Mouse (Mus musculus) heart, embryonic 16.5 days (tissue): ENCODE measurements at regions not wholly inside any gene's neighbourhood (a gene's known extent, or its start where the extent isn't known, plus 50 kb on each side); places are given as distances from the start of the nearest gene placed in this dataset.
"Not testable (repeated sequence)": the region's sequence is repeated elsewhere in the genome, so short reads cannot be mapped to it uniquely, and the experiment has no call there.

Experiments used
- ATAC-seq: fragments of 200-750 bp; cut with Nextera tagmentation; replicated peaks from 2 replicates; pipeline ENCODE4 v1.8.0; 2017; ENCODE audit warnings: moderate number of reproducible peaks; ENCODE audit not compliant: insufficient read depth, low FRiP score; ENCODE audit errors: extremely low read depth
- H3K27ac ChIP-seq: fragments of 300-500 bp; sonication (generic); 2 replicates; pipeline ENCODE4 v1.5.1; 2014; ENCODE audit warnings: mild to moderate bottlenecking, low read length, control low read depth, moderate library complexity
- H3K27me3 ChIP-seq: fragments of 300-500 bp; sonication (generic); 2 replicates; pipeline ENCODE4 v1.6.1; 2014; ENCODE audit warnings: low read length, mixed read lengths; ENCODE audit not compliant: control insufficient read depth, insufficient read depth
- H3K36me3 ChIP-seq: fragments of 300-500 bp; sonication (generic); 2 replicates; pipeline ENCODE4 v1.6.1; 2014; ENCODE audit not compliant: control insufficient read depth, insufficient read depth
- H3K4me1 ChIP-seq: fragments of 300-500 bp; sonication (generic); 2 replicates; pipeline ENCODE4 v1.6.1; 2014; ENCODE audit warnings: low read length, mixed read lengths; ENCODE audit not compliant: control insufficient read depth, insufficient read depth
- H3K4me2 ChIP-seq: fragments of 300-500 bp; sonication (generic); 2 replicates; pipeline ENCODE4 v1.6.1; 2014; ENCODE audit warnings: low read depth, mild to moderate bottlenecking, control low read depth, low read length
- H3K4me3 ChIP-seq: fragments of 300-500 bp; sonication (generic); 2 replicates; pipeline ENCODE4 v1.5.1; 2014; ENCODE audit warnings: mild to moderate bottlenecking, control low read depth, low read length
- H3K9ac ChIP-seq: fragments of 300-500 bp; sonication (generic); 2 replicates; pipeline ENCODE4 v1.6.1; 2014; ENCODE audit warnings: low read length, control low read depth
- H3K9me3 ChIP-seq: fragments of 300-500 bp; sonication (generic); replicated peaks from 2 replicates; pipeline ENCODE4 v1.6.1; 2016; ENCODE audit warnings: low read length; ENCODE audit not compliant: control insufficient read depth
- WGBS: fragments of 180-500 bp; shearing (Covaris S2); extraction: QIAGEN DNeasy Blood & Tissue Kit; methylation state at CpG from one replicate; pipeline ENCODE4 v1.1.7; 2014; 5-methylcytosine and 5-hydroxymethylcytosine counted together

DNA sequence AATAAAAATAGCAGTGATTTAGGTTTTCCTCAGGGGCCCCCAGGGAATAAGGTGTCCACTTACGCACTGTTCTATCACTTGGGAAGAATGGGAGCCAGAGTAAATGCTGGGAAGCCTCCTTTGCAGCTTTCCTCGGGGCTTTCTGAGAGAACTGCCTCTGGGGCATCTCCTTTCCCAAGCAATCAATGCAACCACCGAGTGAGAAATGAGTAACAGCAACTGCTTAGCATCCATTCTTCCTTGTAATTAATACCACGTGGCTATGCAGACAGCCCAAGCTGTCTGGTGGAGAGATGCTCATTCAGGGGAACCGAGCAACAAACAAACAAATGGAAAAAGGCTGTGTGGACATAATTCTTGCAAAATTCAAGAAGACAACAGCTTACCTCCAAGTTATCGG is 117.9 kb upstream of the Camk1g start:
- no peaks in the 10 kb centered on the region for H3K36me3 ChIP-seq
- no peak for ATAC-seq
- no peak overlapping the region for H3K4me2 ChIP-seq
- 0 out of 2 replicates have a peak, but pooled peaks cover 2% of the 10 kb centered on the region for H3K9me3 ChIP-seq
- no peaks in the 10 kb centered on the region for H3K27me3 ChIP-seq
- H3K27ac ChIP-seq: no peak overlapping the region
- H3K4me3 ChIP-seq: no peak overlapping the region
- WGBS: 64% methylated on average over 6 of the region's 6 CpGs
- no peaks in the 10 kb centered on the region for H3K4me1 ChIP-seq
- no peak overlapping the region for H3K9ac ChIP-seq

- WGBS: 6% methylated on average over 2 of the region's 2 CpGs
Measured at GRCm38 (mm10) chr1:193486668-193487067, 116.6 kb upstream of the Camk1g start.

GRCm38 (mm10) chr1:193484977-193485376 is 114.9 kb upstream of the Camk1g start:
- Histone ChIP-seq H3K9ac (no peak overlapping the region), H3K27ac (no peak overlapping the region), H3K36me3 (no peaks in the 10 kb centered on the region), H3K4me2 (no peak overlapping the region), H3K4me1 (no peaks in the 10 kb centered on the region), H3K4me3 (no peak overlapping the region), H3K27me3 (no peaks in the 10 kb centered on the region), H3K9me3 (0 out of 2 replicates have a peak, but pooled peaks cover 2% of the 10 kb centered on the region)
- no peak for ATAC-seq
- 83% methylated on average over 11 of the region's 11 CpGs for WGBS

More at GRCm38 (mm10) chr1:193486668-193487067, 116.6 kb upstream of the Camk1g start:
- not testable (repeated sequence) for H3K9me3 ChIP-seq, H3K36me3 ChIP-seq, H3K9ac ChIP-seq, H3K27ac ChIP-seq, H3K4me1 ChIP-seq, H3K4me2 ChIP-seq, H3K27me3 ChIP-seq, ATAC-seq, H3K4me3 ChIP-seq

DNA sequence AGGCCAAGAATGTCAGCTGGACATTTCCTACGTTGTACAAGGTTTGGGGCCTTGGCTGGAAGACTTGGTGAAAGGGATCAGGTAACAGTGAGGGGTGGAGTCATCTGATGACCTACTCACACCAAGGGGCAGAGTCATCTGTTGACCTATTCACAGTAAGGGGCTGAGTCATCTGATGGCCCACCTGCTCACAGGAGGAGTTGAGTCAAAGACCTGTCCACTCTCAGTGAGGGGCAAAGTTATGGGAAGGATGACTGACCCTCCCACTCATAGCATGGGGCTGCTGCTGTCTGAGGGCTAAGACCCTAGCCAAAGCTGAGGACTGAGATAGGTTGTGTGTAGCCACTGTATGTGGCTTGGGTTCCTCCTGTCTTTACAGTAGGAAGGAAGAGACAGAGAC is 107.2 kb upstream of the Camk1g start:
- ATAC-seq: no peak
- WGBS: 69% methylated on average over 1 of the region's 1 CpGs

GRCm38 (mm10) chr1:193476805-193477204 is 106.7 kb upstream of the Camk1g start:
- H3K4me3 ChIP-seq: no peak overlapping the region
- no peaks in the 10 kb centered on the region for H3K36me3 ChIP-seq
- no peak overlapping the region for H3K4me2 ChIP-seq
- H3K9me3 ChIP-seq: no peaks in the 10 kb centered on the region
- H3K27ac ChIP-seq: no peak overlapping the region
- no peaks in the 10 kb centered on the region for H3K27me3 ChIP-seq
- H3K4me1 ChIP-seq: no peaks in the 10 kb centered on the region
- WGBS: 91% methylated on average over 7 of the region's 7 CpGs
- no peak overlapping the region for H3K9ac ChIP-seq
- ATAC-seq: no peak

More for the DNA sequence above, 107.2 kb upstream of the Camk1g start:
- H3K9me3 ChIP-seq: no peaks in the 10 kb centered on the region
- H3K4me2 ChIP-seq: no peak overlapping the region
- no peak overlapping the region for H3K4me3 ChIP-seq
- H3K27me3 ChIP-seq: no peaks in the 10 kb centered on the region
- no peak overlapping the region for H3K9ac ChIP-seq
- H3K27ac ChIP-seq: no peak overlapping the region
- no peaks in the 10 kb centered on the region for H3K4me1 ChIP-seq
- H3K36me3 ChIP-seq: no peaks in the 10 kb centered on the region

GRCm38 (mm10) chr1:193466306-193466705 is 96.2 kb upstream of the Camk1g start:
- Histone ChIP-seq H3K4me1 (no peaks in the 10 kb centered on the region), H3K27ac (no peak overlapping the region), H3K9me3 (no peaks in the 10 kb centered on the region; the same call in 1 of the 2 replicates), H3K4me2 (no peak overlapping the region), H3K4me3 (no peak overlapping the region), H3K9ac (no peak overlapping the region), H3K36me3 (no peaks in the 10 kb centered on the region), H3K27me3 (no peaks in the 10 kb centered on the region)
- ATAC-seq: no peak

DNA sequence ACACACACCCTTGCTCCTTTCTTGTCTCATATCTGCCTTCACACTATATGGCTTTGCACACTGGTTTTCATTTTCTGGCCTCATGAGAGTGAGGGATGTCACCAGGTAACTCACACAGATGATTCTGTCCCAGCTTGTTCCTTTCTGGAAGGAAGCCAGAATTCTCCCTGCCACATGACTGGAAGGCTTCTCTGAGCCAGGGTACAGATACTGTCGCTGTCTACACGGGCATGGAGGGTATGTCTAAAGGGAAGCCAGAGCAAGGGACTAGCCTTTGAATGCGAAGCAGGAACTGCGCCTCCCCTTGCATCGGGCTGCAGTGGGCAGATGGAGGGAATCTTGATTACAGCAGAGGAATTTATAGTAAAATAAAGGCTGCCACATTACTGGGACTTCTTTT is 89.6 kb upstream of the Camk1g start:
- Histone ChIP-seq H3K36me3 (no peaks in the 10 kb centered on the region), H3K4me3 (no peak overlapping the region), H3K9ac (no peak overlapping the region), H3K27ac (no peak overlapping the region), H3K4me1 (peaks cover 5% of the 10 kb centered on the region; the same call in 1 of the 2 replicates), H3K27me3 (no peaks in the 10 kb centered on the region), H3K4me2 (no peak overlapping the region), H3K9me3 (no peaks in the 10 kb centered on the region)
- ATAC-seq: 0 out of 2 replicates have a peak, but pooled peaks have one; percentile 41
- 52% methylated on average over 5 of the region's 5 CpGs for WGBS

GRCm38 (mm10) chr1:193457908-193458307 is 87.8 kb upstream of the Camk1g start:
- H3K9ac ChIP-seq: no peak overlapping the region
- WGBS: 78% methylated on average over 2 of the region's 2 CpGs
- no peak for ATAC-seq
- peaks cover 12% of the 10 kb centered on the region for H3K4me1 ChIP-seq
- H3K4me3 ChIP-seq: no peak overlapping the region
- no peak overlapping the region for H3K4me2 ChIP-seq
- no peaks in the 10 kb centered on the region for H3K9me3 ChIP-seq
- H3K36me3 ChIP-seq: no peaks in the 10 kb centered on the region
- no peak overlapping the region for H3K27ac ChIP-seq
- H3K27me3 ChIP-seq: no peaks in the 10 kb centered on the region

- ATAC-seq: no peak
- no peak overlapping the region for H3K9ac ChIP-seq
- WGBS: 59% methylated on average over 2 of the region's 2 CpGs
- no peaks in the 10 kb centered on the region for H3K9me3 ChIP-seq
- no peak overlapping the region for H3K4me3 ChIP-seq
- H3K4me2 ChIP-seq: no peak overlapping the region
- H3K27me3 ChIP-seq: no peaks in the 10 kb centered on the region
- H3K36me3 ChIP-seq: no peaks in the 10 kb centered on the region
- no peak overlapping the region for H3K27ac ChIP-seq
- peaks cover 38% of the 10 kb centered on the region for H3K4me1 ChIP-seq
Measured at GRCm38 (mm10) chr1:193453654-193454053, 83.6 kb upstream of the Camk1g start.
